ENCODE assay signal across 10 mouse cellular contexts in the genomic region with DNA sequence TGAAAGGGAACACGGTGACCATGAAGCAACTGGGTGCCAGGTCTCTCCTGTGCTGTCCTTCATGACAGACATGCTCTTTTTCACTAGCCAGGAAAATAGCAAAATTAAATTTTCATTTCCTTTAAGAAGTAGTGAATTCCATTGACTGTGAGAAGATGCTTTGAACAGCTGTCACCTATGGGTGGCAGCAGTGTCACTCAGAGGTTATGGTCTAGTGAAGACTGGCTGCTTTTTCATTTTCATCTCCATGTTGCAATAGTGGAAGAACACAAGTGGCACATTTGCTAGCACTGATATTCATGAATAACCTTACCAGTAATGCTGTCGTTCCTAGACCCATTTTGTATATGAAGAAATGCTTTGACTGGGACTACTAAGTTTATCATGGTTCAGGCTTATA. TPM values are rescaled to one million over a fixed set of nuclear protein-coding genes. Genes with fewer than 3 reads are reported as not detected.
A peak's percentile ranks its signal among the peaks of the same experiment; 100 is the strongest.
DNase-seq lines count a peak whose midpoint lies in the region; ATAC-seq and TF ChIP-seq lines count a peak whose summit lies in the region.
"Had no signal": no experiment of that assay in that cellular context is flagged by ENCODE, and none has a peak within 500 bp of the region (broad histone marks: within the 10 kb centered on the region; RNA-seq: fewer than 3 reads in every experiment).

No protein-coding gene starts in this region.

- H3K36me3 ChIP-seq in MEL (ENCODE audit: control insufficient read depth in 1 of 2, insufficient read depth in 2 of 2, low read length in 2 of 2) = peaks cover 2 to 8% of the 10 kb centered on the region in 2 experiments; a peak in 2 of 4 replicates
- H3K36me3 ChIP-seq: embryonic facial prominence, embryonic 12.5 days; midbrain, embryonic 12.5 days had no signal

- peaks cover 3 to 4% of the 10 kb centered on the region in 2 experiments; a peak in 3 of 4 replicates for H3K4me1 ChIP-seq in MEL (ENCODE audit: control insufficient read depth in 1 of 2, insufficient read depth in 2 of 2, low read length in 2 of 2)
- H3K4me1 ChIP-seq: embryonic facial prominence, embryonic 12.5 days; midbrain, embryonic 12.5 days had no signal

- TF ChIP-seq RAD21 in MEL (IDR thresholded peaks at IDR 0.05; ENCODE audit: low read depth, low read length) = peak; percentile 96

- no peaks in the 10 kb centered on the region for H3K79me2 ChIP-seq in MEL (ENCODE audit: control insufficient read depth, insufficient read depth, low read length, poor library complexity)

- DNase-seq in kidney, postnatal 36 days = peak; percentile 28 to 59
- no peak for DNase-seq in kidney, postnatal 14 days
- DNase-seq in MEL (ENCODE audit: low read depth, low spot score) = peak; percentile 83
- peak; percentile 18 for DNase-seq in retina, embryonic 14.5 days (ENCODE audit: low spot score)
- no peak for DNase-seq in layer of hippocampus, adult 11-12 months (ENCODE audit: low spot score)
- DNase-seq in layer of hippocampus, postnatal 36 days = no peak
- no peak for DNase-seq in layer of hippocampus, postnatal 10 days (ENCODE audit: low spot score in 2 of 2)

- no peak overlapping the region for H3K27ac ChIP-seq in MEL (ENCODE audit: control insufficient read depth, low read depth, low read length)
- H3K27ac ChIP-seq: embryonic facial prominence, embryonic 12.5 days; midbrain, embryonic 12.5 days had no signal

- no peak overlapping the region for H3K9ac ChIP-seq in MEL (ENCODE audit: control insufficient read depth, low read depth, low read length, poor library complexity, severe bottlenecking)
- H3K9ac ChIP-seq: embryonic facial prominence, embryonic 12.5 days; midbrain, embryonic 12.5 days had no signal

- TF ChIP-seq POLR2A in MEL (IDR thresholded peaks at IDR 0.05; ENCODE audit: control insufficient read depth in 1 of 2, insufficient read depth in 1 of 2, low read depth in 1 of 2, low read length in 2 of 2, poor library complexity in 1 of 2) = no peak

- peak; percentile 56 to 60; a peak in 3 of 4 replicates for ATAC-seq in hematopoietic stem cell, adult 5-6 weeks (replicated peaks in 1 of 2; ENCODE audit: insufficient read depth in 1 of 2, low FRiP score in 2 of 2, low TSS enrichment in 1 of 2, low read depth in 1 of 2, poor library complexity in 2 of 2, severe bottlenecking in 2 of 2)

- H3K27me3 ChIP-seq in MEL (ENCODE audit: control insufficient read depth in 1 of 2, insufficient read depth in 2 of 2, low read length in 2 of 2) = no peaks in the 10 kb centered on the region
- H3K27me3 ChIP-seq: embryonic facial prominence, embryonic 12.5 days; midbrain, embryonic 12.5 days had no signal

- H3K9me3 ChIP-seq in MEL (replicated peaks; ENCODE audit: insufficient read depth, low read length) = no peaks in the 10 kb centered on the region
- H3K9me3 ChIP-seq: embryonic facial prominence, embryonic 12.5 days; midbrain, embryonic 12.5 days had no signal

- no peak for TF ChIP-seq EP300 in MEL (IDR thresholded peaks at IDR 0.05; ENCODE audit: low read depth in 1 of 2, low read length in 2 of 2)

- TF ChIP-seq CTCF in MEL (IDR thresholded peaks at IDR 0.05 in 2 of 3, conservative IDR thresholded peaks at IDR 0.05 in 1 of 3; ENCODE audit: control insufficient read depth in 1 of 3, insufficient read depth in 1 of 3, low read depth in 2 of 3, low read length in 3 of 3, poor library complexity in 1 of 3, severe bottlenecking in 1 of 3) = peak; percentile 64 to 94 (median 72)

- no peak overlapping the region for H3K4me3 ChIP-seq in MEL (ENCODE audit: control insufficient read depth in 1 of 2, insufficient read depth in 1 of 2, low read depth in 2 of 2, low read length in 2 of 2)
- H3K4me3 ChIP-seq: embryonic facial prominence, embryonic 12.5 days; midbrain, embryonic 12.5 days had no signal

TF ChIP-seq in MEL, 35 proteins besides CTCF, POLR2A, EP300 and RAD21:
- TF ChIP-seq TCF12 (IDR thresholded peaks at IDR 0.05; ENCODE audit: low read depth, low read length) (no peak), NELFE (IDR thresholded peaks at IDR 0.05; ENCODE audit: low read depth, low read length) (no peak), MEF2A (IDR thresholded peaks at IDR 0.05; ENCODE audit: extremely low read depth, insufficient replicate concordance, low read depth, low read length, poor library complexity, severe bottlenecking) (no peak), SMC3 (IDR thresholded peaks at IDR 0.05; ENCODE audit: low read depth, low read length) (peak; percentile 98), CHD1 (IDR thresholded peaks at IDR 0.05; ENCODE audit: low read depth, low read length) (no peak), HCFC1 (IDR thresholded peaks at IDR 0.05; ENCODE audit: low read depth, low read length) (no peak), POLR2AphosphoS5 (IDR thresholded peaks at IDR 0.05; ENCODE audit: borderline replicate concordance, low read depth, low read length) (no peak), TAL1 (IDR thresholded peaks at IDR 0.05; ENCODE audit: low read length) (no peak), GATA1 (IDR thresholded peaks at IDR 0.05; ENCODE audit: low read depth, low read length) (no peak), BHLHE40 (IDR thresholded peaks at IDR 0.05; ENCODE audit: borderline replicate concordance, low read depth, low read length) (no peak), ETS1 (IDR thresholded peaks at IDR 0.05; ENCODE audit: low read depth, low read length) (no peak), MAFK (IDR thresholded peaks at IDR 0.05; ENCODE audit: borderline replicate concordance, low read depth, low read length) (no peak), GABPA (IDR thresholded peaks at IDR 0.05; ENCODE audit: low read depth, low read length) (no peak), E2F4 (IDR thresholded peaks at IDR 0.05; ENCODE audit: borderline replicate concordance, low read depth, low read length) (no peak), KAT2A (conservative IDR thresholded peaks at IDR 0.05; ENCODE audit: low read depth, low read length) (no peak), NRF1 (IDR thresholded peaks at IDR 0.05; ENCODE audit: insufficient read depth, low read depth, low read length, poor library complexity, severe bottlenecking) (no peak), ELF1 (IDR thresholded peaks at IDR 0.05; ENCODE audit: low read depth, low read length) (no peak), ZC3H11A (IDR thresholded peaks at IDR 0.05; ENCODE audit: low read depth, low read length) (peak; percentile 96), MYC (IDR thresholded peaks at IDR 0.05; ENCODE audit: low read depth, low read length) (no peak), TBP (IDR thresholded peaks at IDR 0.05; ENCODE audit: low read depth, low read length) (0 out of 2 replicates have a peak, but pooled peaks have one; percentile 34), MAX (IDR thresholded peaks at IDR 0.05; ENCODE audit: low read length) (no peak), MAZ (IDR thresholded peaks at IDR 0.05; ENCODE audit: low read depth, low read length) (no peak), ZKSCAN1 (IDR thresholded peaks at IDR 0.05; ENCODE audit: low read depth, low read length) (no peak), POLR2AphosphoS2 (IDR thresholded peaks at IDR 0.05; ENCODE audit: low read length) (no peak), SIN3A (IDR thresholded peaks at IDR 0.05; ENCODE audit: low read length) (no peak), ZNF384 (IDR thresholded peaks at IDR 0.05; ENCODE audit: low read depth, low read length) (no peak)

RNA-seq across cellular contexts. Expression of gene Klrb1f, which starts 12.3 kb away (rescaled TPM):
- 0.16 and 0.27 TPM in 2 replicates for total RNA-seq in MEL (2012; rRNA removed)
- polyA plus RNA-seq in MEL (2012; ENCODE audit: insufficient read depth in 1 of 2, insufficient read length in 2 of 2, low read depth in 1 of 2, low replicate concordance in 2 of 2, missing spikeins in 1 of 2) = under 1 TPM in 1 of 2 experiments, not detected in 1; 0.52 TPM
- 0.15 and 8.1 TPM in 2 replicates for total RNA-seq in hematopoietic stem cell, adult 5-6 weeks (2017)
- not detected for total RNA-seq in layer of hippocampus, postnatal 36 days (2021)
- total RNA-seq in layer of hippocampus, postnatal 10 days (2021) = not detected
- polyA plus RNA-seq: midbrain, embryonic 12.5 days had no signal

Comparison
In these comparisons a context has a peak if more than half of its experiments do, and no peak if none do; other contexts are left out.
1. DNase-seq: peak in kidney, postnatal 36 days (2 of 2), MEL (single experiment) and retina, embryonic 14.5 days (single experiment); none in kidney, postnatal 14 days (single experiment), layer of hippocampus, adult 11-12 months (single experiment), layer of hippocampus, postnatal 36 days (0 of 2) and layer of hippocampus, postnatal 10 days (0 of 2).